Comparison of ENCODE assay signal across 24 mouse cellular contexts in the genomic region with DNA sequence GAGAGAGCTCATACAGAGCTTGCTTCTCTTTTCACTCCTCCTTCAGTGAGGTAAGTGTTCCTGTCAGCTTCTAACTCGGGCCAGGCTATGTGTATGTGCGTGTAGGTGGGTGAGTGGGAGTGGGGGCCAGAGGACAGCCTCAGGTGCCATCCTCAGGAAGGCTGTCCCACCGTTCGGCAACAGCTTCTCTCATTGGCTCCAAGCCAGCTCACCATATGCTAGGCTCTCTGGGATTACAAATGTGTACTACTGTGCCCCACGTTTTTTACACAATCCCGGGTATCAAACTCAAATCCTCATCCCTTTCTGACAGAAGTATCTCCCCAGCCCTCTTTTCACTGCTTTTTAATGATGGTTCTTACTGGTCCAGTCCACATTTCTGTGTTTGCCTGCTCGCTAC. TPM values are rescaled to one million over a fixed set of nuclear protein-coding genes. Genes with fewer than 3 reads are reported as not detected.
DNase-seq lines count a peak whose midpoint lies in the region; TF ChIP-seq lines count a peak whose summit lies in the region.
"Had no signal": no experiment of that assay in that cellular context is flagged by ENCODE, and none has a peak within 500 bp of the region (broad histone marks: within the 10 kb centered on the region; RNA-seq: fewer than 3 reads in every experiment).

No protein-coding gene starts in this region.

- H3K4me3 ChIP-seq in left cerebral cortex, adult 2 months: no peak overlapping the region
- H3K4me3 ChIP-seq: gastrocnemius, adult 2 months; heart, embryonic 12.5 days; hindbrain, embryonic 12.5 days; midbrain, embryonic 12.5 days had no signal

- intact Hi-C loops in left cerebral cortex, postnatal 4 days (cut with DNase I): no loop called here
- intact Hi-C loops in left cerebral cortex, adult 2 months (cut with DNase I): no loop called here

- TF ChIP-seq CTCF in left cerebral cortex, adult 2 months (IDR thresholded peaks at IDR 0.05): no peak

- no peak overlapping the region for H3K27ac ChIP-seq in left cerebral cortex, adult 2 months
- H3K27ac ChIP-seq: gastrocnemius, adult 2 months; hindbrain, embryonic 12.5 days; midbrain, embryonic 12.5 days had no signal

- DNase-seq in cerebellum, adult 9-10 months: peak; percentile 27
- DNase-seq in cerebellum, adult 11 months: no peak
- DNase-seq in left cerebral cortex, postnatal 4 days: peak; percentile 43
- no peak for DNase-seq in left cerebral cortex, adult 2 months (ENCODE audit: extremely low spot score in 1 of 2, low spot score in 2 of 2)
- peak; percentile 21 for DNase-seq in right cerebral cortex, postnatal 14 days
- DNase-seq in right cerebral cortex, postnatal 10 days (ENCODE audit: low spot score in 2 of 2): no peak
- DNase-seq in ovary, postnatal 36 days (ENCODE audit: low spot score): no peak
- DNase-seq in spleen, postnatal 4 days (ENCODE audit: low spot score in 2 of 2): no peak
- DNase-seq: adrenal gland, postnatal 25 days; embryo, embryonic 11 days; gastrocnemius, adult 2 months; heart, postnatal 14 days; kidney, adult 9 months; kidney, postnatal 25 days; lung, adult 18-20 months; thymus, postnatal 14 days had no signal

RNA-seq across cellular contexts. Expression of a gene that starts 20.3 kb away (rescaled TPM):
- total RNA-seq in left cerebral cortex, postnatal 4 days (2021): 10 to 100 TPM; 11.5 to 11.9 TPM
- 10 to 100 TPM; 11.3 to 12.5 TPM for total RNA-seq in left cerebral cortex, adult 2 months (2021)

RNA-seq across cellular contexts. Expression of a gene that starts 21.8 kb away (rescaled TPM):
- total RNA-seq in left cerebral cortex, postnatal 4 days (2021): 1 to 10 TPM; 3.5 to 4.3 TPM
- total RNA-seq in left cerebral cortex, adult 2 months (2021): 1 to 10 TPM; 1.8 to 2.3 TPM
- total RNA-seq: CH12.LX; gastrocnemius, adult 2 months; megakaryocyte progenitor cell, adult 5-6 weeks; MEL had no signal

RNA-seq across cellular contexts. Expression of a gene that starts 30.6 kb away (rescaled TPM):
- total RNA-seq in left cerebral cortex, postnatal 4 days (2021): 1 to 10 TPM; 4.9 to 5.5 TPM
- 1 to 10 TPM; 3.4 to 3.5 TPM for total RNA-seq in left cerebral cortex, adult 2 months (2021)

RNA-seq across cellular contexts. Expression of a gene that starts 47.2 kb away (rescaled TPM):
- total RNA-seq in left cerebral cortex, postnatal 4 days (2021): under 1 TPM in 1 of 2 experiments, not detected in 1; 0.30 TPM
- total RNA-seq in left cerebral cortex, adult 2 months (2021): not detected
- total RNA-seq: gastrocnemius, adult 2 months; heart, postnatal 14 days; left cerebral cortex, adult 8-10 months; megakaryocyte progenitor cell, adult 5-6 weeks; MEL; monocyte, adult 5-6 weeks had no signal

Comparison
In these comparisons a context has a peak if more than half of its experiments do, and no peak if none do; other contexts are left out.
1. DNase-seq: peak in cerebellum, adult 9-10 months (single experiment), left cerebral cortex, postnatal 4 days (single experiment) and right cerebral cortex, postnatal 14 days (single experiment); none in cerebellum, adult 11 months (single experiment), left cerebral cortex, adult 2 months (0 of 2), right cerebral cortex, postnatal 10 days (0 of 2), ovary, postnatal 36 days (single experiment) and spleen, postnatal 4 days (0 of 2).